Mouse (Mus musculus) limb, embryonic 14.5 days (tissue): ENCODE results near the gene Plcb3. TPM values are rescaled to one million over a fixed set of nuclear protein-coding genes. Genes with fewer than 3 reads are reported as not detected.

Source experiments
- ATAC-seq: fragments of 200-750 bp; cut with Nextera tagmentation; 2 replicates; pipeline ENCODE4 v1.8.0; 2017; ENCODE audit warnings: low read depth, moderate number of reproducible peaks, moderate TSS enrichment; ENCODE audit not compliant: low FRiP score
- DNase-seq: peaks from one replicate; pipeline ENCODE4 v3.0.0-alpha.2; 2015; ENCODE audit warnings: low spot score
- H3K27ac ChIP-seq: fragments of 300-500 bp; sonication (generic); replicated peaks from 2 replicates; pipeline ENCODE4 v1.5.1; 2014; ENCODE audit warnings: low read depth, mild to moderate bottlenecking, low read length, moderate library complexity, mixed read lengths
- H3K27me3 ChIP-seq: fragments of 300-500 bp; sonication (generic); 2 replicates; pipeline ENCODE4 v1.6.1; 2014; ENCODE audit warnings: low read length, mixed read lengths; ENCODE audit not compliant: control insufficient read depth, insufficient read depth
- H3K36me3 ChIP-seq: fragments of 300-500 bp; sonication (generic); 2 replicates; pipeline ENCODE4 v1.6.1; 2014; ENCODE audit warnings: mild to moderate bottlenecking, low read length, moderate library complexity, mixed read lengths; ENCODE audit not compliant: control insufficient read depth, insufficient read depth
- H3K4me1 ChIP-seq: fragments of 300-500 bp; sonication (generic); 2 replicates; pipeline ENCODE4 v1.6.1; 2014; ENCODE audit warnings: antibody characterized with exemption, low read length, mixed read lengths; ENCODE audit not compliant: control insufficient read depth, insufficient read depth
- H3K4me2 ChIP-seq: fragments of 300-500 bp; sonication (generic); replicated peaks from 2 replicates; pipeline ENCODE4 v1.6.1; 2014; ENCODE audit warnings: low read depth, mild to moderate bottlenecking, low read length, moderate library complexity; ENCODE audit not compliant: severe bottlenecking
- H3K4me3 ChIP-seq: fragments of 300-500 bp; sonication (generic); replicated peaks from 2 replicates; pipeline ENCODE4 v1.5.1; 2014; ENCODE audit warnings: low read length
- H3K9ac ChIP-seq: fragments of 300-500 bp; sonication (generic); 2 replicates; pipeline ENCODE4 v1.6.1; 2014; ENCODE audit warnings: mild to moderate bottlenecking, low read depth, low read length, moderate library complexity; ENCODE audit not compliant: severe bottlenecking
- H3K9me3 ChIP-seq: fragments of 300-500 bp; sonication (generic); 2 replicates; pipeline ENCODE4 v1.6.1; 2016; ENCODE audit warnings: low read length; ENCODE audit not compliant: control insufficient read depth
- POLR2A ChIP-seq: fragments of 200-500 bp; IDR thresholded peaks from 2 replicates; pipeline ENCODE4 v1.8.0; 2012; ENCODE audit warnings: inconsistent platforms, mild to moderate bottlenecking, moderate library complexity, borderline replicate concordance; ENCODE audit not compliant: insufficient read depth, insufficient read length; ENCODE audit errors: extremely low read depth
- WGBS: fragments of 180-500 bp; shearing (Covaris S2); extraction: QIAGEN DNeasy Blood & Tissue Kit; methylation state at CpG from one replicate; pipeline ENCODE4 v1.1.7; 2014; 5-methylcytosine and 5-hydroxymethylcytosine counted together
- polyA plus RNA-seq, 2 experiments: library from polyadenylated mRNA; depleted of rRNA in 1 of 2; stranded (reverse) in 1 of 2; unstranded in 1 of 2; fragments of >200 nt; fragmentation: Nextera tagmentation in 1 of 2; extraction: Ambion mirVana in 1 of 2; gene quantifications; 2 replicates each; pipeline versions ENCODE4 v1.2.1 to v1.2.3; 2012 to 2014

Plcb3 gene
- polyA plus RNA-seq, 2 experiments = 36.6 to 80.6 TPM

DNA sequence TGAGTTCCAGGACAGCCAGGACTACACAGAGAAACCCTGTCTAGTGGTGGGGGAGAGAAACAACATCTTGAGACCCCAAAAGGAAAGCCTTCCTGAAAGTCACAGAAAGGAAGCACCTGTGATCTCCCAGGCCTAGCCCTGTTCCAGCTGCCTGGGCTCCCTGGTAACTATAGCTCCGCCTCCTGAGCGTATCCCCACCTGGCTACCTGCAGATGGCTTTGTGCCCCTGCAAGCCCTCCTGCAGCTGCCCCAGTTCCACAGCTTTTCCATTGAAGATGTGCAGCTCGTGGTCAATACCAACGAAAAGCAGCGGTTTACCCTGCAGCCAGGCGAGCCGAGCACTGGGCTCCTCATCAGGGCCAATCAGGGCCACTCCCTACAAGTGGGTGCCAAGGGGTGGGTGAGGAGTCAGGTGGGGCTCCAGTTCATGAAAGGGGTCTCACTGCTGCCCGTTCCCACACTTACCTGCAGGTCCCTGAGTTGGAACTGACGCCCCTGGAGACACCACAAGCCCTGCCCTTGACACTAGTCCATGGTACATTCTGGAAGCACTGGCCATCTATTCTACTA lies 21.5 kb upstream of the Plcb3 start:
- Histone ChIP-seq H3K4me3 (no peak overlapping the region), H3K36me3 (peaks cover 22% of the 10 kb centered on the region), H3K4me1 (peaks cover 22% of the 10 kb centered on the region), H3K9ac (no peak overlapping the region), H3K27ac (no peak overlapping the region), H3K9me3 (no peaks in the 10 kb centered on the region), H3K4me2 (no peak overlapping the region), H3K27me3 (no peaks in the 10 kb centered on the region)
- 79% methylated on average over 9 of the region's 9 CpGs for WGBS
- no peak for TF ChIP-seq POLR2A
- DNase-seq (no peak), ATAC-seq (no peak)

DNA sequence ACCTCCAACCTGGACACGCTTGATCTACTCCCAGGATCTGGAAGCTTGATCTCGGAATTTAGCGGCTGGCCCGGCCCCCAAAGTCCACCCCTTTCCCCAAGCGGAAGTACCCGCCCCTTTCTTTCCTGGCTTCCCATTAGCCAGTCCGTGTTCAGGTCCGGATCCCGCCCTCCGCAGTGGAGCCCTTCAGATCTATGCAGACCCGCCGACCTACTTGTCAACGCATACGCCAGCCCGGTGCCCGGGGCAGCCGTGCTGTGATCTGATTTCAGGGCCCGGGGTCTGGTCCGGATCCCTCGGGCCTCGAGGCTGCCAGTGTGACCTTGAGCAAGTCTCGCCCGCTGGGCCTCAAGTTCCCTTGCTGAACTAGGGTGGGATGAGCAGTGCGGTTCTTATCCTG lies 19.7 kb upstream of the Plcb3 start, which contains the start of the genes Nudt22 and Trpt1:
Nudt22 (minus strand) TSS at position 112 of the 400 bp plus-strand sequence.
Trpt1 (plus strand) TSS at position 126 of the 400 bp plus-strand sequence.
- WGBS = 0% methylated on average over 24 of the region's 24 CpGs
- H3K27me3 ChIP-seq = no peaks in the 10 kb centered on the region
- H3K9me3 ChIP-seq = no peaks in the 10 kb centered on the region
- peak within 1 kb of the TSS; percentile 63 for H3K27ac ChIP-seq
- H3K4me3 ChIP-seq = peak within 1 kb of the TSS; percentile 62
- DNase-seq (peak; percentile 88), ATAC-seq (peak; percentile 80)
- peaks cover 22% of the 10 kb centered on the region for H3K36me3 ChIP-seq
- H3K4me2 ChIP-seq = peak within 1 kb of the TSS; percentile 81
- peaks cover 29% of the 10 kb centered on the region for H3K4me1 ChIP-seq
- TF ChIP-seq POLR2A = peak; percentile 32; the same call in 1 of the 2 replicates
- peak within 1 kb of the TSS; percentile 68 for H3K9ac ChIP-seq

- Histone ChIP-seq H3K27me3 (no peaks in the 10 kb centered on the region), H3K4me2 (peak overlapping the region; percentile 81), H3K9ac (peak overlapping the region; percentile 68), H3K9me3 (no peaks in the 10 kb centered on the region), H3K4me1 (peaks cover 29% of the 10 kb centered on the region), H3K36me3 (peaks cover 21% of the 10 kb centered on the region), H3K27ac (no peak overlapping the region; the same call in 1 of the 2 replicates), H3K4me3 (peak overlapping the region; percentile 62)
- ATAC-seq (no peak), DNase-seq (no peak)
- 46% methylated on average over 21 of the region's 21 CpGs for WGBS
- no peak for TF ChIP-seq POLR2A
These were observed 19.2 kb upstream of the Plcb3 start for GRCm38 (mm10) chr19:6995255-6995991.

GRCm38 (mm10) chr19:6994489-6994888 lies 18.2 kb upstream of the Plcb3 start:
- H3K27me3 ChIP-seq = no peaks in the 10 kb centered on the region
- no peak overlapping the region for H3K9ac ChIP-seq
- DNase-seq (no peak), ATAC-seq (no peak)
- H3K36me3 ChIP-seq = peaks cover 12% of the 10 kb centered on the region
- 0 out of 2 replicates have a peak overlapping the region, but pooled peaks have one; percentile 81 for H3K4me2 ChIP-seq
- peaks cover 29% of the 10 kb centered on the region for H3K4me1 ChIP-seq
- 82% methylated on average over 8 of the region's 8 CpGs for WGBS
- no peak overlapping the region for H3K27ac ChIP-seq
- no peak overlapping the region for H3K4me3 ChIP-seq
- no peak for TF ChIP-seq POLR2A
- H3K9me3 ChIP-seq = no peaks in the 10 kb centered on the region

GRCm38 (mm10) chr19:6994002-6994401 lies 17.7 kb upstream of the Plcb3 start:
- DNase-seq = no peak
- 89% methylated on average over 8 of the region's 8 CpGs for WGBS
- no peak for ATAC-seq
- H3K4me1 ChIP-seq = peaks cover 29% of the 10 kb centered on the region
- no peak overlapping the region for H3K9ac ChIP-seq
- H3K27me3 ChIP-seq = no peaks in the 10 kb centered on the region
- H3K4me3 ChIP-seq = no peak overlapping the region
- peaks cover 7% of the 10 kb centered on the region for H3K36me3 ChIP-seq
- no peaks in the 10 kb centered on the region for H3K9me3 ChIP-seq
- no peak overlapping the region for H3K27ac ChIP-seq
- H3K4me2 ChIP-seq = no peak overlapping the region
- no peak for TF ChIP-seq POLR2A
